Mouse (Mus musculus): ENCODE measurements at regions not wholly inside any gene's neighbourhood (a gene's known extent, or its start where the extent isn't known, plus 50 kb on each side); places are given as distances from the start of the nearest gene placed in this dataset.
A peak's percentile ranks its signal among the peaks of the same experiment; 100 is the strongest.

DNA sequence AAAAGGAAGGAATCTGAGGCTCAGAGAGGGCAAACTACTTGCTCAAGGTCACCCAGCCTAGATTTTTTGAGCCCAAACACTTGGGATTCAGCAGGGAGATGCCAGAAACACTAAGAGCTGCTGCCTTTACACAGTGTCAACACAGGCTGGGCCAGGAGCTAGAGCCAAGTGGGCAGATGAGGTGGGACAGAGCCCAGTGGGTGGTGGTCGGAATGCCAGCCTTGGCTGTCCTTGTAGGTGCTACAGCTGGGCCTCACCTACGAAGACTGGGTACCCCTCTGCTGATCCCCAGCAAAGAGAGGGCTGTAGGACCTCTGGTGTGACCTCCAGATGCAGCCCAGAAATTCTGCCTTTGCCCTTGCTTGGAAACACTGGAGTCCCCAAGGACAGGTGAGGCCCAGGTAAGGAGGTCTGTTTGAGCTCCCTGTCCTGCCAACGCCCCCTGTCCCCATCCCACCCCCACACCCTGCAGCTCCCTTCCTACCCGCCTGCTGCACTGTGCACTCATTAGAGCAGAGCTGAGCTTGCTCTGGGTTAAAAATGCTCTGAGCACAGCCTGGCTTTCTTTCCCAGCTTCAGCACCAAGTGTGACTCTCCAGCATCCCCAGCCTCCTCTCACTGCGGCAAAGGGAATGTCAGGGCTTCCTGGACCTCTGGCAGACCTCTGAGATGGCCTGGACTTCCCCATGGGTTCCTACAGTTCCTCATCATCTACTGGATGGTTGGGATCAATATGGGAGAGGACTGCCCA is 76.2 kb downstream of the Cstad start:
- H3K4me2 ChIP-seq (ENCODE audit: low read depth, low read length), result no peak overlapping the region
- peaks cover 9% of the 10 kb centered on the region for H3K4me1 ChIP-seq (ENCODE audit: control insufficient read depth, insufficient read depth, low read length)
- H3K9ac ChIP-seq (ENCODE audit: low read depth, low read length), result no peak overlapping the region
- H3K36me3 ChIP-seq (ENCODE audit: control insufficient read depth, insufficient read depth, low read length), result no peaks in the 10 kb centered on the region
- WGBS, result 65% methylated on average over 5 of the region's 5 CpGs
- H3K27me3 ChIP-seq (replicated peaks; ENCODE audit: control insufficient read depth, insufficient read depth, low read length), result no peaks in the 10 kb centered on the region; the same call in 1 of the 2 replicates
- H3K27ac ChIP-seq (ENCODE audit: low read length), result no peak overlapping the region
- H3K9me3 ChIP-seq (ENCODE audit: control insufficient read depth, low read length), result no peaks in the 10 kb centered on the region
- no peak overlapping the region for H3K4me3 ChIP-seq (ENCODE audit: low read length)
- no peak for ATAC-seq

GRCm38 (mm10) chr2:30667468-30667867 is 72.6 kb downstream of the Cstad start:
- H3K4me2 ChIP-seq (ENCODE audit: low read depth, low read length), result no peak overlapping the region
- peak overlapping the region; percentile 21; the same call in 1 of the 2 replicates for H3K9ac ChIP-seq (ENCODE audit: low read depth, low read length)
- H3K36me3 ChIP-seq (ENCODE audit: control insufficient read depth, insufficient read depth, low read length), result no peaks in the 10 kb centered on the region
- H3K27ac ChIP-seq (ENCODE audit: low read length), result peak overlapping the region; percentile 17; the same call in 1 of the 2 replicates
- ATAC-seq, result peak; percentile 29; the same call in 1 of the 2 replicates
- peaks cover 6% of the 10 kb centered on the region for H3K4me1 ChIP-seq (ENCODE audit: control insufficient read depth, insufficient read depth, low read length)
- 25% methylated on average over 8 of the region's 8 CpGs for WGBS
- H3K27me3 ChIP-seq (replicated peaks; ENCODE audit: control insufficient read depth, insufficient read depth, low read length), result no peaks in the 10 kb centered on the region
- H3K4me3 ChIP-seq (ENCODE audit: low read length), result no peak overlapping the region
- H3K9me3 ChIP-seq (ENCODE audit: control insufficient read depth, low read length), result no peaks in the 10 kb centered on the region

GRCm38 (mm10) chr2:30661147-30661546 is 66.3 kb downstream of the Cstad start:
- Histone ChIP-seq H3K9ac (ENCODE audit: low read depth, low read length) (0 out of 2 replicates have a peak overlapping the region, but pooled peaks have one; percentile 79), H3K4me1 (ENCODE audit: control insufficient read depth, insufficient read depth, low read length) (peaks cover 42% of the 10 kb centered on the region), H3K27ac (ENCODE audit: low read length) (peak overlapping the region; percentile 31; the same call in 1 of the 2 replicates)

DNA sequence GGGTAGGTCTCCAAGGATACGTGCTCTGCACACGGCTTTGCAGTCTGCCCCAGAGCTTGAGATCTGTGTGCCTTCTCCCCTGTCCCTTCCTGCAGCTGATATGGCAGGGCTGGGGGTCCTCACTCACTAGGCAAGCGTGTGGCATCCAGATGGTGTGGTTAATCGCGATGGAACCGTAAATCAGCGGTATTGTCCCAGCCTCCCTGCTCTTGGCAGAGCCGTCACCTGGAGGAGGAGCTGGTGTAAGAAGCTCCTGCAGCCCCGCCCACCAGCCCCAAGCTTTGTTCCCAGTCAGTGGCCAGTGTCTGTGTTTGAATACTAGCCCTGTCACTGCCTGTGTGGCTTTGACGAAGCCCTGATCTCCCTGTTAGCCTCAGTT is 65.8 kb downstream of the Cstad start:
- H3K4me2 ChIP-seq (ENCODE audit: low read depth, low read length), result no peak overlapping the region
- peak overlapping the region; percentile 79; the same call in 1 of the 2 replicates for H3K9ac ChIP-seq (ENCODE audit: low read depth, low read length)
- H3K9me3 ChIP-seq (ENCODE audit: control insufficient read depth, low read length), result no peaks in the 10 kb centered on the region
- H3K4me3 ChIP-seq (ENCODE audit: low read length), result no peak overlapping the region
- peaks cover 42% of the 10 kb centered on the region for H3K4me1 ChIP-seq (ENCODE audit: control insufficient read depth, insufficient read depth, low read length)
- no peaks in the 10 kb centered on the region for H3K36me3 ChIP-seq (ENCODE audit: control insufficient read depth, insufficient read depth, low read length)
- H3K27me3 ChIP-seq (replicated peaks; ENCODE audit: control insufficient read depth, insufficient read depth, low read length), result no peaks in the 10 kb centered on the region
- ATAC-seq, result no peak
- H3K27ac ChIP-seq (ENCODE audit: low read length), result peak overlapping the region; percentile 100
- 28% methylated on average over 10 of the region's 10 CpGs for WGBS

More at GRCm38 (mm10) chr2:30661147-30661546, 66.3 kb downstream of the Cstad start:
- Histone ChIP-seq H3K36me3 (ENCODE audit: control insufficient read depth, insufficient read depth, low read length) (no peaks in the 10 kb centered on the region), H3K27me3 (replicated peaks; ENCODE audit: control insufficient read depth, insufficient read depth, low read length) (no peaks in the 10 kb centered on the region), H3K9me3 (ENCODE audit: control insufficient read depth, low read length) (no peaks in the 10 kb centered on the region), H3K4me2 (ENCODE audit: low read depth, low read length) (no peak overlapping the region), H3K4me3 (ENCODE audit: low read length) (no peak overlapping the region)
- 64% methylated on average over 10 of the region's 10 CpGs for WGBS
- no peak for ATAC-seq

DNA sequence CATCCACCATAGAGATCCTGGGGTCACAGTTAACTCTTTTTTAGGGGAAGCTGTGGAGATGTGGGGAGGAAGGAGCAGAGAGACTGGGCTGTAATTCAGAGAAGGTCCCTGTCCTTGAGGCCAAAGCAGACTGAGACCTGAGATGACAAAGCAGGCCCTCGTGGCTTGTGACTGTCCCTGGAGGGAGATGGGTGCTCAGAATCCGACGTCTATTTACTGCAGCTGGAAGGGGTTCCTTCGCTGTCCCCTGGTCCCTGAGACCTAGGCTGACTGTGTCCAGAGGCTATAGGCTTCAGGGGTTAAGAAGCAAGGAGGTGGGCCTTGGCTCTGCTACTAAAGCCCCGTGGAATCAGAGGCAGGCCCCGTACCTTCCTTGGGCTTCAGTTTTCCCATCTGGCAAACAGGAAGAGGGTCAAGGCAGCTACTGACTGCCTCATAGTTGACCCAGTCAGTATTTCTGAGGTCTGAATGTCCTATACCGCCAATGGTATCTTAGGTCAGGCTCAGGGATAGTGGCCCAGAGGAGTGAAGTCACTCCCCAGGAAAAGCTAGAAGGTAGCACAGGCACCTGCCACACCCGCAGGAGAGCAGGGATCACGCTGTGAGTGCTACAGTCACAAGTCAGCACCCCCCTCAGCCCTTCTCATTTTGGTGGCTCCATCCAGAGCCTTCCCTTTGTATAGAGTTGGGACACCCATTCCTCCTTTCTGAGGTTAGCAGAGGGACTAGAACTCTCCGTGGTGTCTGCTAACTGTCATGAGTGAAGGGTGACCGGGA is 65.2 kb downstream of the Cstad start:
- H3K4me3 ChIP-seq (ENCODE audit: low read length), result no peak overlapping the region
- no peaks in the 10 kb centered on the region for H3K9me3 ChIP-seq (ENCODE audit: control insufficient read depth, low read length)
- H3K9ac ChIP-seq (ENCODE audit: low read depth, low read length), result peak overlapping the region; percentile 79
- no peak for ATAC-seq
- no peaks in the 10 kb centered on the region for H3K36me3 ChIP-seq (ENCODE audit: control insufficient read depth, insufficient read depth, low read length)
- H3K27ac ChIP-seq (ENCODE audit: low read length), result peak overlapping the region; percentile 100
- H3K4me2 ChIP-seq (ENCODE audit: low read depth, low read length), result no peak overlapping the region
- whole genome bisulfite sequencing, result 37% methylated on average over 11 of the region's 11 CpGs
- peaks cover 42% of the 10 kb centered on the region for H3K4me1 ChIP-seq (ENCODE audit: control insufficient read depth, insufficient read depth, low read length)
- no peaks in the 10 kb centered on the region for H3K27me3 ChIP-seq (replicated peaks; ENCODE audit: control insufficient read depth, insufficient read depth, low read length)

DNA sequence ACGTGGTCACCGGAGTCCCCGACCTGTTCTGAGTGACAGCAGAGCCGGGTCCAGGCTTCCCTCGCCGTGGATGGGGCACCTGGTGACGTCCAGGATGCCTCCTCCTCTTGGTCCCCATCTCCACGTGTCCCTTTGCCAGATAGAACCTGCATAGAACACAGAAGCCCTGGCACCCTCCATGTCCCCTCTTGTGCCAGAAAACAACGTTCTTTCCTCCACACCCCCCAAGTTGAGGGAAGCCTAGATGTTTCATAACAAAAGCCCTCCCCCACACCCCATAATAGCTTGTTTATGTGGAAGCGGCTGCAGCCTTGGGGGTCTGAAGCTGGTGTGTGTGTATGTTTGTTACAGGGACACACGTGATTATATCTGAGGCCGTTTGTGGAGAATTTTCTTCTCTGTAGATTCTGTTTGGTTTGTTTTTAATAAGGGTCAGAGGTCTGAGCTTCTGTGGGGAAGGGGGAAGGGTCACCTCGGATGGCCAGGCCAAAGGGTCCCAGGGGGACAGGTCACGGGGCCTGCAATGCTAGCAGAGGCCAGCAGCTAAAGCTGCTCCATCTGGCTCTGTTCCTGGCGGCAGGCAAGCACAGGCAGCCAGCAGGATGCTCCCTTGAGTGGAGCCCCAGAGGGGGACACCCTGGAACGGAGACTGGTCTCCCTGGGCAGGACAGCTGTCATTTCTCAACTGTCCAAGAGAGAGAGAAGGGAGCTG is 64.2 kb downstream of the Cstad start:
- H3K9me3 ChIP-seq (ENCODE audit: control insufficient read depth, low read length), result no peaks in the 10 kb centered on the region
- H3K27me3 ChIP-seq (replicated peaks; ENCODE audit: control insufficient read depth, insufficient read depth, low read length), result no peaks in the 10 kb centered on the region
- ATAC-seq, result peak; percentile 61
- 6% methylated on average over 16 of the region's 16 CpGs for WGBS
- H3K36me3 ChIP-seq (ENCODE audit: control insufficient read depth, insufficient read depth, low read length), result no peaks in the 10 kb centered on the region
- peaks cover 42% of the 10 kb centered on the region for H3K4me1 ChIP-seq (ENCODE audit: control insufficient read depth, insufficient read depth, low read length)
- H3K9ac ChIP-seq (ENCODE audit: low read depth, low read length), result peak overlapping the region; percentile 79
- H3K4me3 ChIP-seq (ENCODE audit: low read length), result peak overlapping the region; percentile 53
- H3K4me2 ChIP-seq (ENCODE audit: low read depth, low read length), result peak overlapping the region; percentile 91
- H3K27ac ChIP-seq (ENCODE audit: low read length), result peak overlapping the region; percentile 100

Small RNA genes in the stretch of these regions (microRNA-seq; reads per million reads assigned to microRNA genes)
- gene Mir3089, result 0.68 reads per million
